Mouse (Mus musculus) embryonic facial prominence, embryonic 11.5 days (tissue): Measurements from ENCODE around the gene Cldn34b2. TPM values are rescaled to one million over a fixed set of nuclear protein-coding genes. Genes with fewer than 3 reads are reported as not detected.
"Not testable (repeated sequence)": the region's sequence is repeated elsewhere in the genome, so short reads cannot be mapped to it uniquely, and the experiment has no call there.

ENCODE experiments used
- ATAC-seq: fragments of 200-750 bp; cut with Nextera tagmentation; replicated peaks from 2 replicates; pipeline ENCODE4 v1.8.0; 2017; ENCODE audit warnings: low read depth; ENCODE audit not compliant: insufficient number of reproducible peaks, low FRiP score, low TSS enrichment
- DNase-seq: peaks from one replicate; pipeline ENCODE4 v3.0.0-alpha.2; 2015; ENCODE audit warnings: low spot score
- H3K27ac ChIP-seq: fragments of 300-500 bp; sonication (generic); replicated peaks from 2 replicates; pipeline ENCODE4 v1.5.1; 2014; ENCODE audit warnings: mild to moderate bottlenecking, low read depth, low read length, control low read depth
- H3K27me3 ChIP-seq: fragments of 300-500 bp; sonication (generic); 2 replicates; pipeline ENCODE4 v1.6.1; 2014; ENCODE audit warnings: mild to moderate bottlenecking, low read length, moderate library complexity, mixed read lengths; ENCODE audit not compliant: control insufficient read depth, insufficient read depth
- H3K36me3 ChIP-seq: fragments of 300-500 bp; sonication (generic); replicated peaks from 2 replicates; pipeline ENCODE4 v1.6.1; 2014; ENCODE audit warnings: low read depth, mild to moderate bottlenecking, low read length, moderate library complexity, mixed read lengths; ENCODE audit not compliant: control insufficient read depth, insufficient read depth
- H3K4me1 ChIP-seq: fragments of 300-500 bp; sonication (generic); 2 replicates; pipeline ENCODE4 v1.6.1; 2014; ENCODE audit warnings: low read length, mixed read lengths; ENCODE audit not compliant: control insufficient read depth, insufficient read depth
- H3K4me2 ChIP-seq: fragments of 300-500 bp; sonication (generic); 2 replicates; pipeline ENCODE4 v1.6.1; 2014; ENCODE audit warnings: low read depth, mild to moderate bottlenecking, control low read depth, low read length, moderate library complexity
- H3K4me3 ChIP-seq: fragments of 300-500 bp; sonication (generic); 2 replicates; pipeline ENCODE4 v1.5.1; 2014; ENCODE audit warnings: low read depth, low read length, control low read depth
- H3K9ac ChIP-seq: fragments of 300-500 bp; sonication (generic); replicated peaks from 2 replicates; pipeline ENCODE4 v1.6.1; 2014; ENCODE audit warnings: mild to moderate bottlenecking, control low read depth, low read length
- H3K9me3 ChIP-seq: fragments of 300-500 bp; sonication (generic); replicated peaks from 2 replicates; pipeline ENCODE4 v1.6.1; 2016; ENCODE audit warnings: mild to moderate bottlenecking, low read length, inconsistent platforms, mixed read lengths; ENCODE audit not compliant: control insufficient read depth
- WGBS: fragments of 180-500 bp; shearing (Covaris S2); extraction: QIAGEN DNeasy Blood & Tissue Kit; methylation state at CpG from one replicate; pipeline ENCODE4 v1.1.7; 2014; 5-methylcytosine and 5-hydroxymethylcytosine counted together
- polyA plus RNA-seq: library from polyadenylated mRNA; unstranded; fragments of >200 nt; fragmentation: Nextera tagmentation; extraction: Ambion mirVana; gene quantifications from 2 replicates; pipeline ENCODE4 v1.2.1, GENCODE M21; 2014

Gene Cldn34b2
- polyA plus RNA-seq = not detected in 2 replicates

DNA sequence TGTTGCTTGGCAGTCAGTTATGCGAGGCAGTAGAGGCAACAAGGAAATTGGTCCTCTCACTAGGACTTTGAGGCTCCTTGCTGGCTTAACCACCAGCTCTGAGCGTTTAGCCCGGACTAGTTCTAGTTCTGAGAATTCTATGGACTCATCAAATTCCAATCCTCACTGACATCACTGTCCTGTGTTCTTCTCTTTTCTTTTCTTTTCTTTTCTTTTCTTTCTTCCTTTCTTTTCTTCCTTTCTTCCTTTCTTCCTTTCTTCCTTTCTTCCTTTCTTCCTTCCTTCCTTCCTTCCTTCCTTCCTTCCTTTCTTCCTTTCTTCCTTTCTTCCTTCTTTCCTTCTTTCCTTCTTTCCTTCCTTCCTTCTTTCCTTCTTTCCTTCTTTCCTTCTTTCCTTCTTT is at the start of gene Cldn34b2:
Gene Cldn34b2, minus strand, starts transcription at position 101 of the 400 bp plus-strand sequence.
- H3K9ac ChIP-seq, H3K27ac ChIP-seq, ATAC-seq, H3K27me3 ChIP-seq, H3K4me1 ChIP-seq, H3K36me3 ChIP-seq, DNase-seq, H3K9me3 ChIP-seq, H3K4me3 ChIP-seq, H3K4me2 ChIP-seq: not testable (repeated sequence)
- 84% methylated on average over 3 of the region's 3 CpGs for WGBS

DNA sequence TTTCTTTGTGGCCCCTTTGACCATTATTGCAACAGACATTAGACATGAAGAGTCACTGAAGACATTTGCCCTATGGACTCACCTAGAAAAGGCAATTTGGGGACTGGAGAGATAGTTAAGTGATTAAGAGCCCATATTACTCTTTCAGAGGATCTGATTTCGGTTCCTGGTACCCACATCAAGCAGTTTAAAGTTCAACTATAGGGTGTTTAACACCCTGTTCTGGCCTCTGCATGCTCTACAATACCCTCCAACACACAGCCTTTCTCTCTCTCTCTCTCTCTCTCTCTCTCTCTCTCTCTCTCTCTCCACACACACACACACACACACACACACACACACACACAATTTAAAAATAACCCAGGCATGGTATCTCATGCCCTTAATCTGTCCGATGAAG is 49.4 kb upstream of the Cldn34b2 start:
- ATAC-seq (no peak), DNase-seq (no peak)
- H3K27ac ChIP-seq = no peak overlapping the region
- no peaks in the 10 kb centered on the region for H3K36me3 ChIP-seq
- WGBS = 67% methylated on average over 2 of the region's 2 CpGs
- H3K27me3 ChIP-seq = no peaks in the 10 kb centered on the region
- no peak overlapping the region for H3K4me2 ChIP-seq
- no peak overlapping the region for H3K4me3 ChIP-seq
- no peak overlapping the region for H3K9ac ChIP-seq
- H3K9me3 ChIP-seq = no peaks in the 10 kb centered on the region
- no peaks in the 10 kb centered on the region for H3K4me1 ChIP-seq

DNA sequence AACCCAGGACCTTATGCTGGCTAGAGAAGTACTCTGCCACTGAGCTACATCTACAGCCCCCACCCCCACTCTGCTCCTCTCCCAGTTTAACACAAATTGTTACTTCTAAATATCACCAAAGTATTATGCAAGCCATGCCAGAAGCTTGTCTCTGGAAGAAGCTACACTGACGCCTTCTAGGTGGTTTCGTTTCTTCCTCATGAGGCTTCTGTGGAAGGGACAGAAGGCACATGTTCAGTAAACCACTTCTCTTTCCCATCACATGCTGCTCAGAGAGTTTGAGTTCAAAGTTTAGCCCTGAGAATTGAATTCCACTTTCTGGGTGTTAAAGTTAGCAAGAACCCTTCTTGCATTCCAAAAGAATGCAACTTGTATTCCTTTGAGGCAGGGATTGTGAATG is 49.0 kb upstream of the Cldn34b2 start:
- WGBS = 86% methylated on average over 2 of the region's 2 CpGs
- ATAC-seq (no peak), DNase-seq (no peak)
- Histone ChIP-seq H3K27ac (no peak overlapping the region), H3K27me3 (no peaks in the 10 kb centered on the region), H3K4me3 (no peak overlapping the region), H3K36me3 (no peaks in the 10 kb centered on the region), H3K9ac (no peak overlapping the region), H3K4me2 (no peak overlapping the region), H3K4me1 (no peaks in the 10 kb centered on the region), H3K9me3 (no peaks in the 10 kb centered on the region)

DNA sequence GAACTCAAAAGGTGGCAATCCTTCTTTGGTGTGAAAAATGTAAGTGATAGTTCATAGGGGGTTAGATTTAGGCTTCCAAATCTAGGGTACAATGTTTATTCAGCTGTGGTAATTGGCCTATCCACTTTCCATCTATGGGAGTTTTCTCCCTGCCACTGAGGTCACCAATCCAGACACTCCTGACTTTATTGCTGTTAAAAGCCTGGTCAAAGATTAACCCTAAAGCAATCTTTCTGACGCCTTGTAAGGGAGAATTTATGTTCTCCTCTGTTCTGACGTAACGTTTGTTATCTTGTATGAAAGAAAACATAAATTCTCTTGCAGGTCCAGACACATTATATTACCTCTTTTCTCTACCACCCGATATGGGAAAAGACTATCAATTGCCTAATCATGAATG is 47.4 kb upstream of the Cldn34b2 start:
- H3K9me3 ChIP-seq = no peaks in the 10 kb centered on the region
- H3K4me2 ChIP-seq = no peak overlapping the region
- no peaks in the 10 kb centered on the region for H3K36me3 ChIP-seq
- H3K27me3 ChIP-seq = no peaks in the 10 kb centered on the region
- DNase-seq = no peak
- H3K4me3 ChIP-seq = no peak overlapping the region
- ATAC-seq = no peak
- H3K9ac ChIP-seq = no peak overlapping the region
- H3K4me1 ChIP-seq = no peaks in the 10 kb centered on the region
- no peak overlapping the region for H3K27ac ChIP-seq
- 58% methylated on average over 4 of the region's 4 CpGs for WGBS

DNA sequence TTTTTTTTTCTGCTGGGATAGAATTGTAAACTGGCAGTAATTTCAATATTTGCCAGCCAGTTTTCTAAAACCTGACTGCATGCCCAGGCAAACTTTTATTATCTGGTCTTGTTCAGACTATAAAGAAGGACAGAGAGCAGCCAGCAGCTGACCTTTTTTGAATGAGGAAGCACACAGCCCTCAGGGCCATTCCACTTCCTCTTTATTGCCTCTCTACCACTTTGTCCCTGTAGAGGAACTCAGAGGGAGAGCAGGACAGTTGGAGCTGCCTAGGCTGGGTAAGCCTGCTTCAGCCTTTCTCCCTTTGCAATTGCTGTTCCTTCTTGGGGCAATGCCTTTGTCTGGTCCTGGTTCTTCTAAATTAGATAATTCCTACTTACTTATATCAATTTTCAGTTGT is 44.1 kb upstream of the Cldn34b2 start:
- Histone ChIP-seq H3K27ac (no peak overlapping the region), H3K36me3 (no peaks in the 10 kb centered on the region), H3K4me1 (no peaks in the 10 kb centered on the region), H3K4me3 (no peak overlapping the region), H3K4me2 (no peak overlapping the region), H3K9ac (no peak overlapping the region), H3K27me3 (no peaks in the 10 kb centered on the region), H3K9me3 (no peaks in the 10 kb centered on the region)
- ATAC-seq (no peak), DNase-seq (no peak)

DNA sequence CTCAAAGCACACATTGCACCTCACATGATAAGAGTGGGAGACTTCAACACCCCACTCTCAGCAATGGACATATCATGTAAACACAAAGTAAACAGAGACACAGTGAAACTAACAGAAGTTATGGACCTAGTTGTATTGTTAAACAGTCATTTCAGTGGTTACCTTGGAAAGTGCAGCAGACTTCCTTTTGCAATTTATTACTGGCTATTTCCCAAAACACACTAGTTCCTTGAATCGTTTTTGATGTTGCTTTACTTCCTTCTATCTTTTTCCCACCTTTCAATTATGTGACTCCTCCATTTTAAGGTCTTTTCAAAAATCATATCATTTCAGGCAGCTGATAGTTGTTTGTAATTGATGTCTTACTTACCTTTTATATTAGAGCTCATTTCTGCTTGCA is 43.5 kb upstream of the Cldn34b2 start:
- Histone ChIP-seq H3K9ac (no peak overlapping the region), H3K27ac (no peak overlapping the region), H3K36me3 (no peaks in the 10 kb centered on the region), H3K9me3 (no peaks in the 10 kb centered on the region), H3K4me2 (no peak overlapping the region), H3K4me3 (no peak overlapping the region), H3K27me3 (no peaks in the 10 kb centered on the region), H3K4me1 (no peaks in the 10 kb centered on the region)
- DNase-seq (no peak), ATAC-seq (no peak)
- 62% methylated on average over 1 of the region's 1 CpGs for WGBS

DNA sequence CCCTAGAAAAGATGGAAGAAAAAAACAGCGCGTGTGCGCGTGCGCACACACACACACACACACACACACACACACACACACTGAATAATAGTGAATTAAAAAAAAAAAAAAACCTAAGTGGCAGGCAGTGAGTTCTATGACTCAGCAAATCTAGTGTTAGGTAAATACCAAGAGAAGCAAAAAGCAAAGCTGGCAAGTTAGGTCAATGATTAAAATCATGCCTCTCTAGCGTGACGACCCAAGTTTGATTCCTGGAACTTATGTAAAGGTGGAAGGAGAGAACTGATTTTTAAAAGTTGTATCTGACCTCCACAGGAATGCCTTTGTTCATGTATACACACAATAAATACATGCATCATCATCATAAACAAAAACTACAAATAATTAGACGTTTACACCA is 41.7 kb upstream of the Cldn34b2 start:
- ATAC-seq (no peak), DNase-seq (no peak)
- Histone ChIP-seq H3K9ac (no peak overlapping the region), H3K4me1 (no peaks in the 10 kb centered on the region), H3K4me3 (no peak overlapping the region), H3K36me3 (no peaks in the 10 kb centered on the region), H3K27me3 (no peaks in the 10 kb centered on the region), H3K27ac (no peak overlapping the region), H3K4me2 (no peak overlapping the region), H3K9me3 (no peaks in the 10 kb centered on the region)
- 92% methylated on average over 8 of the region's 8 CpGs for WGBS

DNA sequence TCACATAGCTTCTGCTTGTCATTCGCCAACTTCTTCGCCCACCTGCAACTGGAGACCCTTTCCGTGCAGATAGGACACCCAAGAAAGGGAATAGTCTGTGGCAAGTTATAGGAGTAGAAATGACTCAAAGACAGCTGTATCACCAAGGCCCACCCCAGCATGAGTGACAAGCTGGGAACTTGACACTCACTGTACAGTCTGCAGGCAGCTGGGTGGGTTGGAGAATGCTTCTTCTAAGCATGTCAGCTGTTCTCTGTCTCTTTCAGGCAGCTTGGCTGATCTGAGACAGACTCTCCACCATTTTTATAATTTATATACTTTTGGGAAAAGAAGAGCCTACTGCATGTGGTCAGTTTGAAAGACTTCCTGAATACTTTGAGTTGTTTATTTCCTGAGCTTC is 39.5 kb upstream of the Cldn34b2 start:
- Histone ChIP-seq H3K27ac (no peak overlapping the region), H3K4me3 (no peak overlapping the region), H3K4me1 (no peaks in the 10 kb centered on the region), H3K4me2 (no peak overlapping the region), H3K27me3 (no peaks in the 10 kb centered on the region), H3K9ac (no peak overlapping the region), H3K36me3 (no peaks in the 10 kb centered on the region), H3K9me3 (no peaks in the 10 kb centered on the region)
- ATAC-seq (no peak), DNase-seq (no peak)
- 89% methylated on average over 3 of the region's 3 CpGs for WGBS
